Mouse (Mus musculus): ENCODE data around the gene Vsx2. TPM values are rescaled to one million over a fixed set of nuclear protein-coding genes. Genes with fewer than 3 reads are reported as not detected.

The Vsx2 gene
- total RNA-seq, 2 experiments from 2014 or later = not detected

GRCm38 (mm10) chr12:84571466-84572340, 2.1 kb downstream of the Vsx2 start:
- DNase-seq (ENCODE audit: low spot score in 2 of 2) = no peak

DNA sequence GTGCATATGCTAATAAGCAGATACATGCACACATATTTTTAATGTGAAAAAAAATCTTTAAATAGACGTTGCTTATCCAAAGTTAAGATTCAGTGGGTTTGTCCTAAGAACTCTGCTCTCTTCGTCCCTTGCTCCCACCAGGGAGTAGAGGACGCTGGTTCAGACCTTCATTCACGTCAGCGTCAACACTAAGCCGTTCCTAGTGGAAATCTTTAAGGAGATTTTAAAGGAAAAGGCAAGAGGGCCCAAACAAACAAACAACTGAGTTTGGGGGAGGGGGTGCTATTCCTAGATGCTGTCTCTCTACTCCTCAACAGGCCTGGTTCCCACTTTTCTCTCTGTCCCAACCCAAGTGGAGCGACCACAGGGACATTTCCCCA, 2.8 kb downstream of the Vsx2 start:
- DNase-seq (ENCODE audit: low spot score in 2 of 2) = no peak

DNA sequence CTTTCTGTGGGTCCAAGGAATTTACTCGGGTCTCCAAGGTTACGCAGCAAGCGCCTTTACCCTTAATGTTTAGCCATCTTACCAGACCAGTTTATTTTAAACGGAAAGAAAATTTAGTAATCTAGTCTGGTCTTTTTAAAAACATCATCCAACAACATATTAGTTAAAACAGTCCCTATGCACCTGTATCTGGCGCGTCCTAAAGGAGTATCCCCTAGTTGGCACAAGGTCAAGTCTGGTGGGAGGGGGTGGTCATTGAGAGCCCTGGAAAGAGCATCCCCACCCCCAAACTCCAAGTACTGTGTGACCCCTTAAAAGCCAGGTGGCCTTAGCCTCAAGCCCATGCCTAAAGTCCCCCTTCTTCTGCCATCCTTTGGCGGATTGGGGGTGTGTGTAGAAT, 3.5 kb downstream of the Vsx2 start:
- no peak for DNase-seq (ENCODE audit: low spot score in 2 of 2)

- DNase-seq (ENCODE audit: low spot score in 2 of 2) = peak in 1 of 2 experiments; percentile 23
Observed at GRCm38 (mm10) chr12:84577768-84578439, 8.3 kb downstream of the Vsx2 start.

GRCm38 (mm10) chr12:84578440-84578770, 8.8 kb downstream of the Vsx2 start:
- DNase-seq (ENCODE audit: low spot score in 2 of 2) = no peak

- no peak for DNase-seq (ENCODE audit: low spot score in 2 of 2)
Observed at GRCm38 (mm10) chr12:84581285-84581684, 11.7 kb downstream of the Vsx2 start.

DNA sequence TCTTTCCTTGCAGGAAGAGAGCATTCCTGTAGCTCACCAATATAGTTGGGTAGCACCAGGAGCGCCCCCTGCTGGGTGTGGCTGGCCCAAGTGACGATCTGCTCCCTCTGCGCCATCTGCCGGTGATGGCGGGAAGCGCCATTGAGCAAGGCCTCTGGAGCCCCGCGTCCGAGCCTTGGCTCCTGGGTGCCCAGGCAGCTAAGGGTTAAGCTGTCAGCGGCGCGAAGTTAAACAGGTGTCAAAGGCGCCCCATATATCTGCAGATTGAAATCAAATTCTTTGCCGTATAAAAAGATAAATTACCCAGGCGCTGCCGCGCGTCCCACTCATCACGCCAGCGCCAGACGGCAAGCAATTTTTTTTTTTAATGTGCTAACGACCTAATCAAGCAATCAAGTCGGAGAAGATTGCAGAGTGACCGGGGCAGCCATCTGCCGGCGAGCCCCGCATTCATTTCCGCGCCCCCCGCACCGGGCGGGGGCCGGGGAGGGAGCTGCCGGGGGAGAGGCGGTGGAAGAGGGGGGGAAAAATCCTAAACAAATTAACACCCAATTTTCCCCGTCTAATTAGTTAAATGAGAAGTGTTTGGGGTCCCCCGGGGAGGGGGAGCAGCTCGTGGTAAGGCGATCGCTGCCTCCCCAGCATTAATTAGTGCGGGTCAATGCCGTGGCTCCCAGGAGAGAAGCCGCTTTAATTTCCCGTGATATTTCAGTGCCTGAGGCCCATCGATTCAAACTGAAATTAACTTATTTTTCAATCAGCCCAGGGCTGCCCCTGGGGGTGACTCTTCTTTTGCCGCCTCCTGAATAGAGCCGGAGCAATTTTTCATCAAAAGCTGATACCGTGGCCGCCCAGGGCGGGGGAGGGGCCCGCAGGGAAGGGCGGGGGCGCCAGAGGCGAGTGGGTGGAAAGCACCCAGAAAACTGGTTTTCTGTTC, 20.5 kb downstream of the Vsx2 start:
- peak; percentile 97 to 98 for DNase-seq (ENCODE audit: low spot score in 2 of 2)

GRCm38 (mm10) chr12:84598324-84598723, 28.8 kb downstream of the Vsx2 start:
- no peak for DNase-seq (ENCODE audit: low spot score in 2 of 2)

GRCm38 (mm10) chr12:84604001-84604400, 34.4 kb downstream of the Vsx2 start:
- DNase-seq (ENCODE audit: low spot score in 2 of 2) = no peak

GRCm38 (mm10) chr12:84605860-84606259, 36.3 kb downstream of the Vsx2 start:
- DNase-seq (ENCODE audit: low spot score in 2 of 2) = no peak

DNA sequence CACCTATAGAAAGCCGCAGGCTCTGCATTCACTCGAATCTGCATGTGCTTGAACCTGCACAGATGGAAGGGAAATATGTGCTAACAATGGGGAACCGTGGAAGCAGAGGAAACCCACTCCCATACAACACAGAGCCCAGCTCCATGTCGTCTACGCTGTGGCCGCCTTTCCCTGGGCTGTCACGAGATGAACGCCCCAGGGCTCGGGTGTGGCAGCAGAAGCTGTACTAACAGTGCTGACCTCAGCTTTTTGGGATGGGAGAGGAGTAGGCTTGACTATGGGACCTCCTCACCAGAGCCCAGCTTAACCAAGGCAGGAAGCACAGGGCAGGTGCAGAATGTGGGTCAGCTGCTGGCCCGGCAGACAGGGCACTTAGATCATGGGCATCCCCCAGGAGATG, 42.2 kb downstream of the Vsx2 start:
- no peak for DNase-seq (ENCODE audit: low spot score in 2 of 2)

DNA sequence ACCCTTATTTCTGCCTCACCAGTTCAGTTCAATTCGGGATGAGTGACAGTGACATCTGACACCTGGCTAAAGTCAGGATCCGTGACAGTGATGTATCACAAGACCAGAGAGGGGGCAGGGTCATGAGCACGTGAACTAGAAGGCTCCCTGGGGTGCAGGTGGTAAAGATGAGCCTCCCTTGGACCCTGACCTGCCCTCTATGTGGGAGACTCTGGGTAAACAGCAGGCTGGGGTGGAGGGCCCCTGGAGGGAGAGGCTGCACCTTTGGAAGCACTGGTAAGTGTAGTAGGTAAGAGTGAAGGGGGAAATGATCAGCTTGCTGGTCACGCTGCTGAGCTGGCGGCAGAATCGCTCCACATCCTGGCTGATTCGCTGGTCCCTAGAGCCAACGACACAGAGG, 43.0 kb downstream of the Vsx2 start:
- no peak for DNase-seq (ENCODE audit: low spot score in 2 of 2)

GRCm38 (mm10) chr12:84614001-84614400, 44.4 kb downstream of the Vsx2 start:
- DNase-seq (ENCODE audit: low spot score in 2 of 2) = no peak

GRCm38 (mm10) chr12:84614524-84614923, 45.0 kb downstream of the Vsx2 start:
- peak in 1 of 2 experiments; percentile 14 for DNase-seq (ENCODE audit: low spot score in 2 of 2)

DNA sequence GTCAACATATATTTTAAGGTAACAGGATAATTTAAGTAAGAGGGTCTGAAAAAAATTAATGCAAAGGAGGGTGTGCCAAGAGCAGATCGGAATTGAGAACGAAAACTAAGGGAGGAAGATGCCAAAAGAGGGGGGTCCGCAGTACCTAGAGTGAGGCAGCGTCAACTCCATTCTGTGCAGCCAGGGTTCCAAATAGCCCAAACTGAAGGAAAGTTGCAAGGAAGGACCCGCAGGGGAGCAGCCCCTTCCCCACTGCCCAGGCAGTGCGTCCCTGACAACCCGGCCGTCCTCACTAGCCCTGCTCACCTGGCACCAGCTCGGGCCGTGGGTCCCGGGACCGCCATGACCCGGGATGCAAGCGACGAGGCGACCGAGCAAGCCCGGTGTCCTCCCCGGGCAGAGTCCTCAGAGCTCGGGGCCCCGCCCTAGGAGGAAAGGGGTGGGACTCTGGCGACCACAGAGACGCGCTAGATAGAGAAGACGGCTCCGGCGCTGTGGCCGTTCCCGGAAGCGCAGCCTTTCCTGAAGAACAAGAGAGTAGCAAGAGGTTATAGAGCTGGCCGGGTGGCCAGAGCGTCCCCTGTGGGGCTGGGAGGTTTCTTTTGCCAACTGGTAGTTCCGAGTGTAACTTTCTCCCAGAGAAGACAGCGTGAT, 47.5 kb downstream of the Vsx2 start, which contains the start of gene Abcd4:
TSS of gene Abcd4 (minus strand) at position 437 of the 654 bp plus-strand sequence.
- DNase-seq (ENCODE audit: low spot score in 2 of 2) = peak; percentile 86 to 89

DNA sequence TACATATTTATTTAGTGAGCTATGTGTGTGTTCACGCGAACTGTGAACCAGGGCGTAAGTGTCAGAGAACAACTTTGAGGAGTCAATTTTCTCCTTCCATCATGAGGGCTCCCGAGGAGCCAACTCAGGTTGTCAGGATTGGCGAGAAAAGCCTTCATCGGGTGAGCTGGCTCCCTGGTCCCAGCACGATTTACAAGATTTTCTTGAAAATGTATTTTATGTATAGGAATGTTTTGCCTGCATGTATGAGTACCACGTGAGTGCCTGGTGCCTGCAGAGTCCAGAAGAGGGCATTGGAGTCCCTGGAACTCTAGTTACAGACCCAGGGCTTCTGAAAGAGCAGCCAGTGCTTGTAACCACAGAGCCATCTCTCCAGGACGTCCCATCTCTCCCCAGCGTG, 48.1 kb downstream of the Vsx2 start:
- peak in 1 of 2 experiments; percentile 10 for DNase-seq (ENCODE audit: low spot score in 2 of 2)

DNA sequence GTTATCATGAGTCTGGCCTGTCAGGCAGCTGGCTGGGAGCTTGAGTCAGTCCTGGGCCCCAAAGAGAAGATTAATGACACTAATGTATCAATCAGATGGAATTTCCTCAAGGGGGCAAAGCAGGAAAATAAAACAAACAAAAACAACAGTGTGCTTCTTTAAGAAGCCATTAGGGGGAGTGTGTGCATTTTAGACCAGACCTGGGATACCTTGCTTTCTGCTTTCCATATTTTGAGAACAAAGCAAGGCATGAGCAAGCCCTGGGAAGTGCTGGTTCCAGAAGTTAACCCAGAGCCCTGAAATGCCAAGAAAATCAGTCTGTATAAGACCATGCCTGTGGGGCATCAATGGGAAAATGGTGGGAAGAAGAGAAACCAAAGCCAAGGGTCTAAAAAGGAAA, 51.4 kb downstream of the Vsx2 start:
- DNase-seq (ENCODE audit: low spot score in 2 of 2) = no peak

GRCm38 (mm10) chr12:84624601-84625000, 55.0 kb downstream of the Vsx2 start:
- no peak for DNase-seq (ENCODE audit: low spot score in 2 of 2)

DNA sequence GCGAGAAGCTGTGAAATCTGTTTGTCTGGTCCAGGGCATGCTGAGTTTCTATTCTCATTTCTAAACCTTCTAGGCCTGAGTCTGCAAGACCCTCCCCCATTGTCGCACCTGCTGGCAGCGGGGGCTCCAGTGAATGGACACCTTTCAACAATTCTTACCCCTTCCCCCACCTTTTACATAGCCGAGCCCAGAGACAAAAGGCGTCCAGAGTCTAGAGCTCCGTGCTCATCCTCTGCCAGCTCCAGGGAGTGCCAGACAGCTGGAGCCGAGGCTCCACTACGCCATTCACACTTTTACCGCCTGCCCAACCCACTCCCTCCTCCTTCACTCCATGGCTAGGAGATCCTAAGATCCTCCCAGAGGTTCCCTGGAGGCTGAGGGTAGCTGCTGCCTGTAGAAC, 55.6 kb downstream of the Vsx2 start:
- DNase-seq (ENCODE audit: low spot score in 2 of 2) = no peak

GRCm38 (mm10) chr12:84631867-84632266, 62.3 kb downstream of the Vsx2 start:
- no peak for DNase-seq (ENCODE audit: low spot score in 2 of 2)

DNA sequence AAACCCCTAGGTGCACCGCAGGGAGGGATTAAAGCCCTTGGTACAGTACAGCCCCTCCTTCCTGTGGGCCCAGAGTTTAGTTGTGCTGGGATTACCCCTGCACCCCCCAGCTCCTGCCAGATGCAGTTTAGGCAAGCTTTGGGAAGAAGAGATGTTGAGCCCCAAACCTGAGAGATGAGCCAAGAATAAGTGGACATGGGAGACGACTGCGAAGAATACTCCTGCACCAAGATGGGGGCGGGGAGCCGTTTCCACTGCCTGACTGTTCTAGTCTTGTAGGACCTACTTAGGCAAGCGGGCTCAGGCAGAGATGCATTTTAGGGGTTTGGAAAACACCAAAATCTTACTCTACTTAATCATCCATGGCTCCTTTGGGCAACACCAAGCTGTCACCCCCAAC, 70.7 kb downstream of the Vsx2 start:
- no peak for DNase-seq (ENCODE audit: low spot score in 2 of 2)
